Mouse (Mus musculus) cerebellum, adult (tissue): Measurements from ENCODE around the gene Vax1.

ENCODE experiments used
- ATAC-seq: cut with Nextera tagmentation; 2 replicates; pipeline ENCODE4 v1.9.2; 2017; ENCODE audit warnings: mild to moderate bottlenecking, moderate library complexity, mixed read lengths; ENCODE audit not compliant: insufficient number of reproducible peaks, low FRiP score, low TSS enrichment

Gene Vax1

GRCm38 (mm10) chr19:59170766-59171095 is 875 bp upstream of the Vax1 start:
- no peak for ATAC-seq

DNA sequence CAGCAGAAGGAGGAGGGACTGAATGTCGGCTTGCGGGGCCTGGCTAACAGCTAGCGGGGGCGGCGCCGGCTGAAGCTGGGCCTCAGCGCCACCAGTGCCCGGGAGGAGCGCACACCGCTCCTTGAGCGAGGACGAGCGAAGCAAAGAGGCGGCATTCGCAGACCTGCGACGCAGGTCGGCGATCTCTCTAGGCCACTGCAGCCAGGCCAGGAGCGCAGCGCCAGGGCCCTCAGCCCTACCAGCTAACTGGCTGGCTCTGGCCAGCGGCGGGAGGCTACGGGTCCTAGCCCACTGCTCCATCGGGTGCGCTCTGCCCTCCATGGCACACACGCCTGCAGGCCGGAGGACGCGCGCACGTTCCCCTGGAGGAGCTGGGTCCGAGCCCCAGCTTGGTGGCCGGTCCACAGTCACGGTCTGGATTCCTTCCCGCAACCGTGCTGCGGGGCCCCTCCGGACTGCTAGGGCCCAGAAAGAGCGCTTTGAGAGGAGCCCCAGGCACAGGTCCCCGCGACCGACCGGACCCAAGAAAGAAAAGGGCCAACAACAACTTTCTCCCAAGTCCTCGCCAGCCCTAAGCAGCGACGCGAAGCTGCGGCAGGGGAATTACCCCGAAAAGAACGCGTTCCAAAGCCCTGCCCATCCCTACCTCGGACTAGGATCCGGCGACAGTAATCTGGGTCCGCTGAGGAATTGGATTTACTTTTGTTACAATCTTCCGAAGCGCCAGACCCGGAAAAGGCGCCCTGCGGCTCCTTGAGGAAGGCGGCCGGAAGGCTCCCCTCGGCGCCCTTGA is 517 bp downstream of the Vax1 start:
- ATAC-seq: no peak

DNA sequence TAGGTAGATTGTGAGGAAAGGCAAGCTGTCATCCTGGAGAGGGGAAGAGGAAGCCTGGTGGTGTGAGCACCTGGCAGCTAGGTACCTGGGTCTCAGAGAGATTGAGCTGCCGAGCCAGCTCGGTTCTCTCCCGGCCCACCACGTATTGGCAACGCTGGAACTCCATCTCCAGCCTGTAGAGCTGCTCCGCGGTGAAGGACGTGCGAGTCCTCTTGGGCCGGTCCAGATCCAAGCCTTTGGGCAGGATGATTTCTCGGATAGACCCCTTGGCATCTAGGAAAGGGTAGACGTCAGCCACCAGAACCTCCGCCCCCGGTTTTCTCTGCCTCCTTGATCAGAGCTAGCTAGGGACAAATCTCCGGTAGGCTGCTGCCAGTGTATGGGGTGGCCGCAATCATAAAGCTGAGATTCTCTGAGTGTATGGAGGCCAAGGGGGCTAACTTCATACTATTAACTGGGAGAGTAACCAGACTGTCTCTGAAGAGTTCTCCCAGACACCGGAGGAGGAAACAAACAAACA is 1.4 kb downstream of the Vax1 start:
- ATAC-seq: no peak

DNA sequence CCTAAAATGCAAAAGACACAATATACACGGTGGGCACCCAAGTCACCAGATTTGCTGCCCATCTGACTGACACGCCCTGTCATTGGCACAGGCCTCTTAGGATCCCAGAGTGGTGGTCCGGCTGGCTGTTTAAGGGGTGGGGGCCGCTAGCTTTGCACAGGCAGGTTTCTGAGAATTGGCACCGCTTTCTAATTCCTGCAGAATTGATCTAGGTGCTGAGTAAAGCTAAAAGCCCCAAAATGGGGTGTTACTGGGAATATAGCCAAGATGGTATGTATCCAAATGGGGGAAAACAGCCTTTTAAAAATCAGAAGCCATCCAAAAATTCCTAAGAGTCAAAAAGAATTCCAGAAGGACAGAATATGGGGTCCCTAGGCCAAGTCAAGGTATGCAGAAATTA is 2.0 kb downstream of the Vax1 start:
- no peak for ATAC-seq

- no peak for ATAC-seq
Measured at GRCm38 (mm10) chr19:59166879-59167278, 3.0 kb downstream of the Vax1 start.

GRCm38 (mm10) chr19:59166311-59166761 is 3.5 kb downstream of the Vax1 start:
- ATAC-seq: no peak

- no peak for ATAC-seq
Measured at GRCm38 (mm10) chr19:59165577-59165976, 4.3 kb downstream of the Vax1 start.

GRCm38 (mm10) chr19:59164896-59165560 is 4.8 kb downstream of the Vax1 start:
- no peak for ATAC-seq

DNA sequence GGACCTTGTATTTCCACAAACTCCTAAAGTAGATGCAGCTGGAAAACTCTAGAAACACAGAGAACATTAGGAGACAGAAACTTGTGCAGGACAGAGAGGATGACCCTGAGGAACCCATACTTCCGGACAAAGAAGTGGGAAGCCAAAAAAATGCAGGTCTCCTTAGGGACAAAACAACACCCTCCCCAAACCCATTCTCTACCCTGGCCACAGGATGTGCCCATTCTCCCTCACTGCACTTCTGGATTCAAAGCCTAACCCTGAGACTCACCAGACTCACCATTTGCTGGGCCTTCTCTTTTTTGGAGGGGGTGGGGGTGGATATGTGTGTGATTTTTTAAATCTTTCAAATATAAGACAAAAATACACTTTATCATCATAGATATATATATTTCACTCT is 5.7 kb downstream of the Vax1 start:
- ATAC-seq: no peak

GRCm38 (mm10) chr19:59156702-59157101 is 13.2 kb downstream of the Vax1 start:
- no peak for ATAC-seq

- ATAC-seq: no peak
Measured at GRCm38 (mm10) chr19:59154171-59154570, 15.7 kb downstream of the Vax1 start.

DNA sequence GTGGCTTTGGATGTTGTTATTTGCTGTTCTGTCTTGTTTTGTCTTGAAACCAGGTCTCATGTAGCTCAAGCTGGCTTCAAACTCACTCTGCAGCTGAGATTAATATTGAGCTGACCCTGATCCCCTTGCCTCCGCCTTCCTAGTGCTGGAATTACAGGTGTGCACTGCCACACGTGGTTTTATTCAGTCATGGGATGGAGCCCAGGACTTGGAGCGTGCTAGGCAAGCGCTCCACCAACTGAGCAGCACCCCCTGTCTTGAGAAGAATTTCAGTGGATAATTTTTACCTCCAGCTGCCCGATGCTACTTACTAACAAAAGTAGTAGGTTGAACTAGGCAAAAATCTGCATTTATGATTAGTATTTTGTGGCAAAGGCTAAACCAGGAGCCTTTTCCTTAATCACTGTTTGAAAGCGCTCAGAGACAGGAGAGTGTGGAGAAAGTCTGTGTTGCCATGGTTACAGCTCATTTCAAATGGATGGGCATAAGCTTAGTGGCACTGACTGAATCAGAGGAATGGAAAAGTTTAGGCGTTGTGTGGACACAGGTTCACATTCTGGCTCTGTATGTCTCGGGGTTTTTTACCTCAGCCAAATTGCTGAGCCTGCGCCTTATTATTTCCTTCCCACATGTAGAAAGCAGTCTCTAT is 24.2 kb downstream of the Vax1 start:
- no peak for ATAC-seq

GRCm38 (mm10) chr19:59145064-59145463 is 24.8 kb downstream of the Vax1 start:
- ATAC-seq: no peak

- no peak for ATAC-seq
Measured at GRCm38 (mm10) chr19:59142206-59142605, 27.6 kb downstream of the Vax1 start.

- no peak for ATAC-seq
Measured at GRCm38 (mm10) chr19:59135387-59135786, 34.5 kb downstream of the Vax1 start.

GRCm38 (mm10) chr19:59134916-59135315 is 34.9 kb downstream of the Vax1 start:
- no peak for ATAC-seq

DNA sequence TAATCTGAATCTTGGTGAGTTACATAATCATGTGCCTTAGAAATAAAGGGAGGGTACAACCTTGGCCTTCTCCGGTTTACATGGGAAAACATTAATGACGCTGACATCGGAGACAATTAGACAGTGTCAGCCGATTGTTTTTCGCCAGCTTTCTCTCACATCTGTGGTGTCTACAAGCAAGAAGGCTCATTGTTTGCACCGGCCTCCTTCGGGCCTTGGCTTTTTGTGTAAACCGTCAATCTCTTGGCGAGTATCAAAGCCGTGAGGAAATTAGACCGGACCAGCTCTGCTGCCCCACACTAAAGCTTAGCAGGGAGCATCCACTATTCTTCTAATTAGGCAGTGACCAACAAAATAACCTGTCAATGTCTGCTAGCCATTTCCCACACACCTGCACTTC is 36.7 kb downstream of the Vax1 start:
- no peak for ATAC-seq

- ATAC-seq: no peak
Measured at GRCm38 (mm10) chr19:59129671-59130070, 40.2 kb downstream of the Vax1 start.

GRCm38 (mm10) chr19:59128531-59129204 is 41.2 kb downstream of the Vax1 start:
- no peak for ATAC-seq

GRCm38 (mm10) chr19:59127424-59127823 is 42.4 kb downstream of the Vax1 start:
- ATAC-seq: no peak
